Mouse (Mus musculus) stomach, postnatal 0 days (tissue): ENCODE results near the gene Creb3l1.

Experiments
- CTCF ChIP-seq: IDR thresholded peaks from 2 replicates; pipeline ENCODE4 v1.5.1; 2016; ENCODE audit warnings: antibody characterized with exemption, low read depth, mild to moderate bottlenecking, moderate library complexity
- EP300 ChIP-seq: optimal IDR thresholded peaks from 2 replicates; pipeline ENCODE3; 2016; ENCODE audit warnings: antibody characterized with exemption

DNA sequence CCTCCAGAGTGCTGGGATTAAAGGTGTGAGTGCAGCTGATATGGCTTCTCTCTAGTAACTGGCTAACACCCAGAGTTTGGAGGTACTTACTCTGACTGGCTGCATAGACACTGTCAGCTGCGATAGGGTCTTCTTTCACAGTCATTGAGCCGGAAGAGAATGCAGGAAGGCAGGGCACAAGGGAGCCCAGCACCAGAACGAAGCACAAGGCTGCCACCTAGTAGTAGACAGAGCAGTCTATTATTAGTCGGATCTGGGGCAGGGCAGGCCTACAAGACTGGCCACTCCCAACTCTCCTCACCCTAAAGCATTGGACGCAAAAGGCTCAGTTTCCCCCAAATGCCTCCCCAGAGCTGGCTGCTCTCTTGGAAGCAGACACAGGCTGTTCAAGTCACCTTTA lies 38.2 kb downstream of the Creb3l1 start:
- TF ChIP-seq EP300 = no peak
- TF ChIP-seq CTCF = peak; percentile 64
